Comparison of ENCODE assay signal across 10 mouse cellular contexts in genomic region chr15:84351915-84352844, GRCm38 (mm10). TPM values are rescaled to one million over a fixed set of nuclear protein-coding genes. Genes with fewer than 3 reads are reported as not detected.
DNase-seq lines count a peak whose midpoint lies in the region; ATAC-seq and TF ChIP-seq lines count a peak whose summit lies in the region.
"Had no signal": no experiment of that assay in that cellular context is flagged by ENCODE, and none has a peak within 500 bp of the region (broad histone marks: within the 10 kb centered on the region; RNA-seq: fewer than 3 reads in every experiment).

No protein-coding gene starts in this region.

- WGBS in kidney, embryonic 16.5 days = 55% methylated on average over 21 of the region's 21 CpGs
- 60% methylated on average over 21 of the region's 21 CpGs for WGBS in forebrain, embryonic 16.5 days
- WGBS in midbrain, postnatal 0 days = 60% methylated on average over 21 of the region's 21 CpGs

- H3K4me1 ChIP-seq in kidney, embryonic 16.5 days (ENCODE audit: insufficient read depth, low read length) = peaks cover 10% of the 10 kb centered on the region
- H3K4me1 ChIP-seq in forebrain, embryonic 16.5 days (replicated peaks; ENCODE audit: control insufficient read depth, insufficient read depth, low read length) = peaks cover 15% of the 10 kb centered on the region
- H3K4me1 ChIP-seq in midbrain, postnatal 0 days (ENCODE audit: insufficient read depth, low read length) = no peaks in the 10 kb centered on the region

- H3K4me3 ChIP-seq in kidney, embryonic 16.5 days (ENCODE audit: low read length) = no peak overlapping the region
- no peak overlapping the region for H3K4me3 ChIP-seq in forebrain, embryonic 16.5 days (replicated peaks; ENCODE audit: low read length)
- no peak overlapping the region for H3K4me3 ChIP-seq in layer of hippocampus, adult 2 months
- no peak overlapping the region for H3K4me3 ChIP-seq in midbrain, postnatal 0 days (ENCODE audit: low read depth, low read length)
- H3K4me3 ChIP-seq: neural tube, embryonic 12.5 days had no signal

- H3K27me3 ChIP-seq in kidney, embryonic 16.5 days (ENCODE audit: insufficient read depth, low read length) = no peaks in the 10 kb centered on the region
- H3K27me3 ChIP-seq in forebrain, embryonic 16.5 days (replicated peaks; ENCODE audit: control insufficient read depth, insufficient read depth, low read length) = no peaks in the 10 kb centered on the region
- no peaks in the 10 kb centered on the region for H3K27me3 ChIP-seq in midbrain, postnatal 0 days (ENCODE audit: insufficient read depth, low read length)
- H3K27me3 ChIP-seq: neural tube, embryonic 12.5 days had no signal

- TF ChIP-seq CTCF in layer of hippocampus, adult 2 months (conservative IDR thresholded peaks at IDR 0.05) = no peak
- no peak for TF ChIP-seq CTCF in midbrain, postnatal 0 days (IDR thresholded peaks at IDR 0.05)

- 0 out of 2 replicates have a peak overlapping the region, but pooled peaks have one; percentile 25 for H3K27ac ChIP-seq in kidney, embryonic 16.5 days (ENCODE audit: low read length)
- peak overlapping the region; percentile 76 for H3K27ac ChIP-seq in forebrain, embryonic 16.5 days (ENCODE audit: low read length)
- peak overlapping the region; percentile 72 for H3K27ac ChIP-seq in layer of hippocampus, adult 2 months
- H3K27ac ChIP-seq in midbrain, postnatal 0 days (ENCODE audit: low read depth, low read length) = no peak overlapping the region
- H3K27ac ChIP-seq: kidney, postnatal 0 days; neural tube, embryonic 12.5 days had no signal

- H3K9me3 ChIP-seq in kidney, embryonic 16.5 days (ENCODE audit: low read length) = peaks cover 11% of the 10 kb centered on the region; the same call in 1 of the 2 replicates
- H3K9me3 ChIP-seq in forebrain, embryonic 16.5 days (ENCODE audit: control insufficient read depth, low read length) = no peaks in the 10 kb centered on the region
- 0 out of 2 replicates have a peak, but pooled peaks cover 3% of the 10 kb centered on the region for H3K9me3 ChIP-seq in midbrain, postnatal 0 days (ENCODE audit: low read length)

- no peak overlapping the region for H3K4me2 ChIP-seq in kidney, embryonic 16.5 days (replicated peaks; ENCODE audit: low read depth, low read length)
- no peak overlapping the region for H3K4me2 ChIP-seq in forebrain, embryonic 16.5 days (ENCODE audit: low read length)
- H3K4me2 ChIP-seq in midbrain, postnatal 0 days (ENCODE audit: low read depth, low read length, poor library complexity, severe bottlenecking) = no peak overlapping the region
- H3K4me2 ChIP-seq: neural tube, embryonic 12.5 days had no signal

- H3K36me3 ChIP-seq in kidney, embryonic 16.5 days (ENCODE audit: insufficient read depth, low read length) = no peaks in the 10 kb centered on the region
- H3K36me3 ChIP-seq in forebrain, embryonic 16.5 days (ENCODE audit: control insufficient read depth, insufficient read depth) = no peaks in the 10 kb centered on the region
- no peaks in the 10 kb centered on the region for H3K36me3 ChIP-seq in midbrain, postnatal 0 days (ENCODE audit: insufficient read depth, low read length)
- H3K36me3 ChIP-seq: neural tube, embryonic 12.5 days had no signal

- H3K9ac ChIP-seq in kidney, embryonic 16.5 days (replicated peaks; ENCODE audit: low read length) = no peak overlapping the region
- H3K9ac ChIP-seq in forebrain, embryonic 16.5 days (replicated peaks; ENCODE audit: low read depth, low read length) = no peak overlapping the region
- no peak overlapping the region for H3K9ac ChIP-seq in midbrain, postnatal 0 days (replicated peaks; ENCODE audit: low read length, poor library complexity, severe bottlenecking)
- H3K9ac ChIP-seq: neural tube, embryonic 12.5 days had no signal

- no peak for DNase-seq in kidney, adult 18-20 months
- peak; percentile 62 to 72 for DNase-seq in layer of hippocampus, adult 2 months (ENCODE audit: low spot score in 2 of 2)
- peak; percentile 70 for DNase-seq in midbrain, postnatal 0 days (ENCODE audit: low spot score)
- DNase-seq in gastrocnemius, adult 8-10 months (ENCODE audit: low spot score in 2 of 2) = no peak
- no peak for DNase-seq in adrenal gland, adult 2 months

- no peak for ATAC-seq in kidney, embryonic 16.5 days (ENCODE audit: low FRiP score, low TSS enrichment)
- peak; percentile 90 for ATAC-seq in forebrain, embryonic 16.5 days
- no peak for ATAC-seq in midbrain, postnatal 0 days (ENCODE audit: low FRiP score)
- ATAC-seq in granulocyte monocyte progenitor cell, adult 5-6 weeks (replicated peaks; ENCODE audit: poor library complexity, severe bottlenecking) = no peak

RNA-seq across cellular contexts. Expression of gene Parvg, which starts 28.4 kb away (rescaled TPM):
- polyA plus RNA-seq in kidney, embryonic 16.5 days (2015; fragmentation: Nextera tagmentation; extraction: Ambion mirVana) = 1.6 and 2.1 TPM in 2 replicates
- 0.84 and 1.0 TPM in 2 replicates for polyA plus RNA-seq in forebrain, embryonic 16.5 days (2015; fragmentation: Nextera tagmentation; extraction: Ambion mirVana)
- total RNA-seq in layer of hippocampus, adult 2 months (2021) = 10 to 100 TPM; 20.9 to 26.6 TPM
- 1.5 and 1.7 TPM in 2 replicates for total RNA-seq in midbrain, postnatal 0 days (2014; rRNA removed)
- polyA plus RNA-seq in midbrain, postnatal 0 days (2015; fragmentation: Nextera tagmentation; extraction: Ambion mirVana) = 1.7 and 1.9 TPM in 2 replicates
- total RNA-seq in gastrocnemius, adult 8-10 months (2022) = under 1 TPM; 0.16 to 0.47 (median 0.22) TPM
- 154 and 178 TPM in 2 replicates for total RNA-seq in granulocyte monocyte progenitor cell, adult 5-6 weeks (2014; fragmentation: Nextera tagmentation)
- total RNA-seq in granulocyte monocyte progenitor cell, adult 5-6 weeks (2017) = 215 and 279 TPM in 2 replicates
- 1 to 10 TPM; 2.8 to 3.9 TPM for total RNA-seq in adrenal gland, adult 2 months (2021)
- polyA plus RNA-seq in adrenal gland, adult 2 months (2012; rRNA removed) = 1.7 and 2.1 TPM in 2 replicates

Comparison
In these comparisons a context has a peak if more than half of its experiments do, and no peak if none do; other contexts are left out.
1. DNase-seq: peak in layer of hippocampus, adult 2 months (2 of 2) and midbrain, postnatal 0 days (single experiment); none in kidney, adult 18-20 months (single experiment), gastrocnemius, adult 8-10 months (0 of 2) and adrenal gland, adult 2 months (single experiment).
2. RNA of gene Parvg, which starts 28.4 kb away (total RNA-seq): 154 to 279 TPM in granulocyte monocyte progenitor cell, adult 5-6 weeks; 20.9 to 26.6 TPM in layer of hippocampus, adult 2 months, 2.8 to 3.9 TPM in adrenal gland, adult 2 months, 1.5 to 1.7 TPM in midbrain, postnatal 0 days and 0.16 to 0.47 TPM in gastrocnemius, adult 8-10 months; every median in the first group is over 4 times any median in the second.